Mouse (Mus musculus): ENCODE measurements around the gene Dirc2.

DNA sequence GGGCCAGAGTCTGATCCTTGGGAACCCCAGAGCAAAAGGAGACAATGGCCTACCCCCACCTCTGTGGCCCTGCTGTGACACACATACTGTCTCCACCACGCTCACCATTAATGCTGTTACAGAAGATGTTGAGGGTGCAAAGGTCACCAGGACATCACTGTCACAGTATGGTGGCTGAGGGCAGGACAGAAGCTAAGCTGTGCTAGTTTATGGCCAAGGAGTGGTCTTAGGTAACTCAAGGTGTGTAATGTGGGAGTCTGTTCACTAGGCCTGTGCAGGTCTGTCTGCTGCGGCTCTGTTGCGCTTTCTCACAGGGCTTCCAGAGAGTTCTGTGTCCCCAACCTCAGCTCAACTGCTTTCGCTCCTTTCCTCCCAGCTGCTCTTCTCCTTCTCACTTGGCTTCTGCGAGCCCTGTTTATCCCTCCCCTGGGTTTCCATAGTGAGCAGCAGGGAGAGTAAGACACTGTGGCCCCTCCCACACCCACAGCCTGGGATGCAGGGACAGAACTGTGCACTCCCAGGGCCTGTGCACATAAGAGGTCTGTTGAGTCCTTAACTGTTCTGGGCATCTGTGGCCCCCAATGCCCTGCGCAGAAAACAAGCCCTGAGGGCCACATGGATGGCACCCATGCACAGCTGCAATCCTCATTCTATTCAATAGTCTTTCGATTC is 30.9 kb downstream of the Dirc2 start:
- no peak for TF ChIP-seq CTCF (IDR thresholded peaks at IDR 0.05; ENCODE audit: borderline replicate concordance, extremely low read depth, insufficient read depth, insufficient read length)
- TF ChIP-seq POLR2A (IDR thresholded peaks at IDR 0.05; ENCODE audit: borderline replicate concordance, extremely low read depth, insufficient read depth, insufficient read length, poor library complexity, severe bottlenecking), result no peak

All from brain, embryonic 14.5 days (tissue).